Mouse (Mus musculus): ENCODE measurements around the gene Pcgf1. TPM values are rescaled to one million over a fixed set of nuclear protein-coding genes. Genes with fewer than 3 reads are reported as not detected.

Gene Pcgf1
- polyA plus RNA-seq, 1 experiment from 2014 or later: 22.6 TPM

- Histone ChIP-seq H3K9ac (ENCODE audit: low read depth, low read length) (peak overlapping the region; percentile 73), H3K36me3 (ENCODE audit: control insufficient read depth, insufficient read depth, low read length) (0 out of 2 replicates have a peak, but pooled peaks cover 3% of the 10 kb centered on the region), H3K4me2 (ENCODE audit: low read depth, low read length) (peak overlapping the region; percentile 97), H3K4me1 (ENCODE audit: control insufficient read depth, insufficient read depth, low read length) (peaks cover 5% of the 10 kb centered on the region; the same call in 1 of the 2 replicates), H3K9me3 (ENCODE audit: control insufficient read depth, low read length) (no peaks in the 10 kb centered on the region), H3K27me3 (replicated peaks; ENCODE audit: control insufficient read depth, insufficient read depth, low read length) (0 out of 2 replicates have a peak, but pooled peaks cover 5% of the 10 kb centered on the region), H3K27ac (replicated peaks; ENCODE audit: low read depth, low read length) (peak overlapping the region; percentile 74), H3K4me3 (ENCODE audit: low read depth, low read length) (peak overlapping the region; percentile 73)
- DNase-seq (ENCODE audit: low spot score): peak; percentile 79
- ATAC-seq (ENCODE audit: low read depth): peak; percentile 82
- under 1% methylated on average over 58 of the region's 74 CpGs for WGBS
Measured at GRCm38 (mm10) chr6:83101688-83102556, 24.3 kb downstream of the Pcgf1 start.

GRCm38 (mm10) chr6:83103130-83103650 lies 25.5 kb downstream of the Pcgf1 start:
- H3K4me1 ChIP-seq (ENCODE audit: control insufficient read depth, insufficient read depth, low read length): peaks cover 9% of the 10 kb centered on the region
- ATAC-seq (ENCODE audit: low read depth) (no peak), DNase-seq (ENCODE audit: low spot score) (no peak)
- peak overlapping the region; percentile 97 for H3K4me2 ChIP-seq (ENCODE audit: low read depth, low read length)
- 52% methylated on average over 11 of the region's 11 CpGs for WGBS
- 0 out of 2 replicates have a peak, but pooled peaks cover 3% of the 10 kb centered on the region for H3K36me3 ChIP-seq (ENCODE audit: control insufficient read depth, insufficient read depth, low read length)
- 0 out of 2 replicates have a peak, but pooled peaks cover 5% of the 10 kb centered on the region for H3K27me3 ChIP-seq (replicated peaks; ENCODE audit: control insufficient read depth, insufficient read depth, low read length)
- H3K27ac ChIP-seq (replicated peaks; ENCODE audit: low read depth, low read length): no peak overlapping the region
- no peak overlapping the region for H3K4me3 ChIP-seq (ENCODE audit: low read depth, low read length)
- H3K9ac ChIP-seq (ENCODE audit: low read depth, low read length): peak overlapping the region; percentile 73
- H3K9me3 ChIP-seq (ENCODE audit: control insufficient read depth, low read length): no peaks in the 10 kb centered on the region

- DNase-seq (ENCODE audit: low spot score) (no peak), ATAC-seq (ENCODE audit: low read depth) (no peak)
- no peak overlapping the region for H3K4me2 ChIP-seq (ENCODE audit: low read depth, low read length)
- 67% methylated on average over 4 of the region's 4 CpGs for WGBS
- H3K36me3 ChIP-seq (ENCODE audit: control insufficient read depth, insufficient read depth, low read length): 0 out of 2 replicates have a peak, but pooled peaks cover 3% of the 10 kb centered on the region
- 0 out of 2 replicates have a peak, but pooled peaks cover 5% of the 10 kb centered on the region for H3K27me3 ChIP-seq (replicated peaks; ENCODE audit: control insufficient read depth, insufficient read depth, low read length)
- peaks cover 12% of the 10 kb centered on the region for H3K4me1 ChIP-seq (ENCODE audit: control insufficient read depth, insufficient read depth, low read length)
- no peaks in the 10 kb centered on the region for H3K9me3 ChIP-seq (ENCODE audit: control insufficient read depth, low read length)
- H3K4me3 ChIP-seq (ENCODE audit: low read depth, low read length): no peak overlapping the region
- no peak overlapping the region for H3K27ac ChIP-seq (replicated peaks; ENCODE audit: low read depth, low read length)
- H3K9ac ChIP-seq (ENCODE audit: low read depth, low read length): no peak overlapping the region
Measured at GRCm38 (mm10) chr6:83104158-83104557, 26.5 kb downstream of the Pcgf1 start.

- DNase-seq (ENCODE audit: low spot score) (peak; percentile 75), ATAC-seq (ENCODE audit: low read depth) (peak; percentile 48)
- Histone ChIP-seq H3K27ac (replicated peaks; ENCODE audit: low read depth, low read length) (peak overlapping the region; percentile 67; the same call in 1 of the 2 replicates), H3K4me1 (ENCODE audit: control insufficient read depth, insufficient read depth, low read length) (peaks cover 16% of the 10 kb centered on the region), H3K4me2 (ENCODE audit: low read depth, low read length) (peak overlapping the region; percentile 90), H3K9ac (ENCODE audit: low read depth, low read length) (peak overlapping the region; percentile 86), H3K27me3 (replicated peaks; ENCODE audit: control insufficient read depth, insufficient read depth, low read length) (no peaks in the 10 kb centered on the region), H3K4me3 (ENCODE audit: low read depth, low read length) (peak overlapping the region; percentile 91), H3K36me3 (ENCODE audit: control insufficient read depth, insufficient read depth, low read length) (peaks cover 7% of the 10 kb centered on the region; the same call in 1 of the 2 replicates), H3K9me3 (ENCODE audit: control insufficient read depth, low read length) (no peaks in the 10 kb centered on the region)
- 35% methylated on average over 12 of the region's 13 CpGs for WGBS
Measured at GRCm38 (mm10) chr6:83107566-83108400, 30.1 kb downstream of the Pcgf1 start.

- ATAC-seq (ENCODE audit: low read depth): peak; percentile 92
- 0% methylated on average over 65 of the region's 76 CpGs for WGBS
Measured at GRCm38 (mm10) chr6:83108762-83109668, 31.3 kb downstream of the Pcgf1 start, which contains the start of gene Mrpl53. Gene Mrpl53 (plus strand): TSS chr6:83109040.

GRCm38 (mm10) chr6:83111510-83112136 lies 34.0 kb downstream of the Pcgf1 start:
- Histone ChIP-seq H3K9me3 (ENCODE audit: control insufficient read depth, low read length) (no peaks in the 10 kb centered on the region), H3K4me3 (ENCODE audit: low read depth, low read length) (no peak overlapping the region), H3K4me1 (ENCODE audit: control insufficient read depth, insufficient read depth, low read length) (peaks cover 19% of the 10 kb centered on the region), H3K9ac (ENCODE audit: low read depth, low read length) (no peak overlapping the region), H3K36me3 (ENCODE audit: control insufficient read depth, insufficient read depth, low read length) (peaks cover 4% of the 10 kb centered on the region; the same call in 1 of the 2 replicates), H3K4me2 (ENCODE audit: low read depth, low read length) (no peak overlapping the region), H3K27me3 (replicated peaks; ENCODE audit: control insufficient read depth, insufficient read depth, low read length) (no peaks in the 10 kb centered on the region), H3K27ac (replicated peaks; ENCODE audit: low read depth, low read length) (no peak overlapping the region)
- ATAC-seq (ENCODE audit: low read depth): no peak
- no peak for DNase-seq (ENCODE audit: low spot score)
- 88% methylated on average over 4 of the region's 4 CpGs for WGBS

More at GRCm38 (mm10) chr6:83108762-83109668, 31.3 kb downstream of the Pcgf1 start, which contains the start of gene Mrpl53:
- DNase-seq (ENCODE audit: low spot score): peak; percentile 84
- Histone ChIP-seq H3K27ac (replicated peaks; ENCODE audit: low read depth, low read length) (peak within 1 kb of the TSS; percentile 67), H3K4me2 (ENCODE audit: low read depth, low read length) (peak within 1 kb of the TSS; percentile 90), H3K36me3 (ENCODE audit: control insufficient read depth, insufficient read depth, low read length) (peaks cover 7% of the 10 kb centered on the region; the same call in 1 of the 2 replicates), H3K4me1 (ENCODE audit: control insufficient read depth, insufficient read depth, low read length) (peaks cover 13% of the 10 kb centered on the region), H3K9ac (ENCODE audit: low read depth, low read length) (peak within 1 kb of the TSS; percentile 86), H3K9me3 (ENCODE audit: control insufficient read depth, low read length) (no peaks in the 10 kb centered on the region), H3K27me3 (replicated peaks; ENCODE audit: control insufficient read depth, insufficient read depth, low read length) (no peaks in the 10 kb centered on the region), H3K4me3 (ENCODE audit: low read depth, low read length) (peak within 1 kb of the TSS; percentile 91)

GRCm38 (mm10) chr6:83115011-83115671 lies 37.5 kb downstream of the Pcgf1 start, which contains the start of gene Mogs:
Gene Mogs (plus strand): TSS chr6:83115496.
- peak within 1 kb of the TSS; percentile 77 for H3K27ac ChIP-seq (replicated peaks; ENCODE audit: low read depth, low read length)
- H3K4me3 ChIP-seq (ENCODE audit: low read depth, low read length): peak within 1 kb of the TSS; percentile 60
- H3K27me3 ChIP-seq (replicated peaks; ENCODE audit: control insufficient read depth, insufficient read depth, low read length): no peaks in the 10 kb centered on the region
- ATAC-seq (ENCODE audit: low read depth): peak; percentile 93
- peak; percentile 95 for DNase-seq (ENCODE audit: low spot score)
- WGBS: under 1% methylated on average over 39 of the region's 58 CpGs
- no peaks in the 10 kb centered on the region for H3K9me3 ChIP-seq (ENCODE audit: control insufficient read depth, low read length)
- H3K4me1 ChIP-seq (ENCODE audit: control insufficient read depth, insufficient read depth, low read length): peaks cover 15% of the 10 kb centered on the region
- H3K4me2 ChIP-seq (ENCODE audit: low read depth, low read length): peak within 1 kb of the TSS; percentile 74
- peak within 1 kb of the TSS; percentile 85 for H3K9ac ChIP-seq (ENCODE audit: low read depth, low read length)
- peaks cover 31% of the 10 kb centered on the region for H3K36me3 ChIP-seq (ENCODE audit: control insufficient read depth, insufficient read depth, low read length)
